Mouse (Mus musculus): ENCODE measurements around the gene Pnldc1. TPM values are rescaled to one million over a fixed set of nuclear protein-coding genes. Genes with fewer than 3 reads are reported as not detected.

The Pnldc1 gene
- polyA plus RNA-seq, 1 experiment from 2014 or later: 1.1 TPM

- 82% methylated on average over 8 of the region's 8 CpGs for WGBS
- Histone ChIP-seq H3K4me2 (no peak overlapping the region), H3K9ac (no peak overlapping the region), H3K4me1 (peaks cover 12% of the 10 kb centered on the region), H3K27ac (no peak overlapping the region), H3K36me3 (no peaks in the 10 kb centered on the region), H3K27me3 (no peaks in the 10 kb centered on the region), H3K9me3 (no peaks in the 10 kb centered on the region), H3K4me3 (no peak overlapping the region)
- no peak for ATAC-seq (ENCODE audit: borderline replicate concordance, extremely low read depth, low FRiP score, low TSS enrichment)
These were observed 60.1 kb downstream of the Pnldc1 start for GRCm38 (mm10) chr17:12849778-12850382.

GRCm38 (mm10) chr17:12847736-12848135 lies 62.3 kb downstream of the Pnldc1 start:
- Histone ChIP-seq H3K4me1 (peaks cover 12% of the 10 kb centered on the region), H3K4me2 (no peak overlapping the region), H3K27me3 (no peaks in the 10 kb centered on the region), H3K36me3 (no peaks in the 10 kb centered on the region), H3K4me3 (no peak overlapping the region), H3K9ac (no peak overlapping the region), H3K9me3 (no peaks in the 10 kb centered on the region), H3K27ac (no peak overlapping the region)
- WGBS: 54% methylated on average over 4 of the region's 4 CpGs
- ATAC-seq (ENCODE audit: borderline replicate concordance, extremely low read depth, low FRiP score, low TSS enrichment): no peak

- no peaks in the 10 kb centered on the region for H3K9me3 ChIP-seq
- H3K4me1 ChIP-seq: peaks cover 12% of the 10 kb centered on the region
- no peaks in the 10 kb centered on the region for H3K36me3 ChIP-seq
- no peak overlapping the region for H3K4me2 ChIP-seq
- no peak overlapping the region for H3K27ac ChIP-seq
- no peaks in the 10 kb centered on the region for H3K27me3 ChIP-seq
- no peak overlapping the region for H3K4me3 ChIP-seq
- 58% methylated on average over 5 of the region's 5 CpGs for WGBS
- no peak for ATAC-seq (ENCODE audit: borderline replicate concordance, extremely low read depth, low FRiP score, low TSS enrichment)
- H3K9ac ChIP-seq: no peak overlapping the region
These were observed 63.6 kb downstream of the Pnldc1 start for GRCm38 (mm10) chr17:12846474-12846873.

- no peaks in the 10 kb centered on the region for H3K9me3 ChIP-seq
- no peaks in the 10 kb centered on the region for H3K27me3 ChIP-seq
- no peak overlapping the region for H3K4me3 ChIP-seq
- peak; percentile 42; the same call in 1 of the 2 replicates for ATAC-seq (ENCODE audit: borderline replicate concordance, extremely low read depth, low FRiP score, low TSS enrichment)
- WGBS: 18% methylated on average over 5 of the region's 5 CpGs
- peaks cover 12% of the 10 kb centered on the region for H3K4me1 ChIP-seq
- H3K36me3 ChIP-seq: no peaks in the 10 kb centered on the region
- H3K27ac ChIP-seq: no peak overlapping the region
- no peak overlapping the region for H3K9ac ChIP-seq
- H3K4me2 ChIP-seq: no peak overlapping the region
These were observed 64.2 kb downstream of the Pnldc1 start for GRCm38 (mm10) chr17:12845862-12846261.

DNA sequence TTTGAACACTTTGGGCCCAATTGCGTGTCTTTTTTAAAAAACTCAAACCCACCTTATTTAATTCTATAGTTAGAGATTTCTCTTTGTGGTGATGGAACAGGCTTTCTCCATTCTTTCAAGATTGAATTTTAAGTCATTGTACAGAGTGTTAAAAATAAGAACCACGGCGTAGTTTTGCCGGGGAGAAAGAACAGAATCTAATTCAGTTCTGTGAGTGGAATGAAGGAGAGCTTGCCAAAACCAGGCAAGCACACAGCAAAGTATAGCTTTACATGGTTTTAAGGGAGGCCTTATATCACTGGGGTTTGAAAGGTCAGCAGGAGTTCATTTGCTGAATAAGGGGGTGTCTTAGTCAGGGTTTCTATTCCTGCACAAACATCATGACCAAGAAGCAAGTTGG lies 65.5 kb downstream of the Pnldc1 start:
- H3K4me1 ChIP-seq: peaks cover 12% of the 10 kb centered on the region
- H3K27ac ChIP-seq: no peak overlapping the region
- ATAC-seq (ENCODE audit: borderline replicate concordance, extremely low read depth, low FRiP score, low TSS enrichment): no peak
- no peak overlapping the region for H3K4me3 ChIP-seq
- H3K9me3 ChIP-seq: no peaks in the 10 kb centered on the region
- no peaks in the 10 kb centered on the region for H3K27me3 ChIP-seq
- H3K4me2 ChIP-seq: no peak overlapping the region
- no peak overlapping the region for H3K9ac ChIP-seq
- WGBS: 75% methylated on average over 4 of the region's 4 CpGs
- H3K36me3 ChIP-seq: no peaks in the 10 kb centered on the region

DNA sequence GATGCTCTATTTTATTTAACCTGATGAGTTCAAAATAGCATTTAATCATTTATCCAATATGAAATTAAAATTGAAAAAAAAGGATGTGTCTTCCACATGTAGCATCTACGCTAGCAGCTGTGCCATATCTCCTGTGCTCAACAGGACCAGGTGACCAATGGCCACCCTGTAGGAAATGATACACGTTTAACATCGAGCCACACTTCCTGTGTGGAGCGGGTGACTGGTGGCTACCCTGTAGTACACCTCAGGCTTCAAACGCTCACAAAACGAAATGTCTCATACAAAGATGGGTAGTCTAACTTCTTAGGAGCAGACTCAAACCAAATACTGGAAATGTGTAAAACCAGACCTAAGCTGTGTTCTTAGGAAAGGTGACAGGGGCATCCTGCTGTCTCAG lies 66.2 kb downstream of the Pnldc1 start:
- no peak overlapping the region for H3K4me2 ChIP-seq
- H3K36me3 ChIP-seq: no peaks in the 10 kb centered on the region
- WGBS: 70% methylated on average over 6 of the region's 6 CpGs
- ATAC-seq (ENCODE audit: borderline replicate concordance, extremely low read depth, low FRiP score, low TSS enrichment): no peak
- H3K9ac ChIP-seq: no peak overlapping the region
- H3K4me3 ChIP-seq: no peak overlapping the region
- peaks cover 12% of the 10 kb centered on the region for H3K4me1 ChIP-seq
- H3K27ac ChIP-seq: no peak overlapping the region
- H3K27me3 ChIP-seq: no peaks in the 10 kb centered on the region
- H3K9me3 ChIP-seq: no peaks in the 10 kb centered on the region

DNA sequence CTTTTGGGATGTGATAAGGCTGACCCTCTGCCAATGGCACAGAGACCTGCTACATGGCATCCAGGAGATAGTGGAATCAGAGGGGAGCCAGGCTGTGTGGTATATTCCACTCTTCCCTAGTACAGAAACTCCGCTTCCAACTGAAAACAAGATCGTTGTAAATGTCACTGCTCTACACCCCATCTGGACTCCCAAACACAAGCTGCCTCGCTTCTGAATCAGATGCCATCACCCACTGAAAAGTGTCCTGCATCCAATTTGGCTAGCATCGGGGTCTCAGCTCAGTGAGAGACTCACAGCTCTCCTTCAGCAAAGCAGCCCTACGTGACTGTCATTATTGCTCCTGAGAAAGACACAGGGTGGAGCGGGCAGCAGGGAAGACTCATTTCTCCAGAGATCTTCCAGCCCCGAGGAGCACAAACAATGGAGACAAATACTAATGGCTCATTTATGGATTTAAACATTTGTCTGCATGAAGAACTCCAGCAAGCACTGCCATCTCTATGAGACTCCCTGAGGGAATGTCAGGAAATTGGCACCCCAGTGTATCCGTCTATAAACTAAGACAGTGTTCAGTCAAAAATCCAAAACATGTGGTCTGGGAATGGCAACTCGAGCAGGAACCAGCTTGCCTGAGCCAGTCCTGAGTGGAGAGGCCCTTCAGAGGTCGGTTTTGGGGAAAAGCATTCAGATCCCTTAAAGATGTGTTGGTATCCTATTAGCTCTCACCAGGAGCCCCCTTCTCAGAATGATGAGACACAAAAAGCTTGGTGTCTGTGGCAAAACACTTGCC lies 70.4 kb downstream of the Pnldc1 start:
- no peak for ATAC-seq (ENCODE audit: borderline replicate concordance, extremely low read depth, low FRiP score, low TSS enrichment)
- Histone ChIP-seq H3K27me3 (no peaks in the 10 kb centered on the region), H3K4me2 (no peak overlapping the region), H3K27ac (no peak overlapping the region), H3K9me3 (no peaks in the 10 kb centered on the region), H3K4me3 (no peak overlapping the region), H3K4me1 (no peaks in the 10 kb centered on the region), H3K36me3 (no peaks in the 10 kb centered on the region), H3K9ac (no peak overlapping the region)
- 66% methylated on average over 10 of the region's 10 CpGs for WGBS

Small RNAs within 50 kb of the gene (microRNA-seq; reads per million reads assigned to microRNA genes)
- gene Gm24085: not detected

Other genes with a start within 250 kb of the Pnldc1 start
- 6.3 and 11.1 TPM in 2 replicates for gene Slc22a1, start 234.4 kb downstream of the Pnldc1 start, polyA plus RNA-seq (2015; fragmentation: Nextera tagmentation; extraction: Ambion mirVana)
- 58.4 and 62.5 TPM in 2 replicates for gene Igf2r, start 140.6 kb downstream of the Pnldc1 start, polyA plus RNA-seq (2015; fragmentation: Nextera tagmentation; extraction: Ambion mirVana)
- gene Mas1, start 42.1 kb downstream of the Pnldc1 start, polyA plus RNA-seq (2015; fragmentation: Nextera tagmentation; extraction: Ambion mirVana): 0.15 and 0.69 TPM in 2 replicates
- not detected in 2 replicates for gene Mrgprh, start 34.2 kb downstream of the Pnldc1 start, polyA plus RNA-seq (2015; fragmentation: Nextera tagmentation; extraction: Ambion mirVana)
- 394 and 401 TPM in 2 replicates for gene Tcp1, start 5.5 kb upstream of the Pnldc1 start, polyA plus RNA-seq (2015; fragmentation: Nextera tagmentation; extraction: Ambion mirVana)
- 154 and 155 TPM in 2 replicates for gene Mrpl18, start 6.1 kb upstream of the Pnldc1 start, polyA plus RNA-seq (2015; fragmentation: Nextera tagmentation; extraction: Ambion mirVana)
- gene Acat3, start 30.4 kb upstream of the Pnldc1 start, polyA plus RNA-seq (2015; fragmentation: Nextera tagmentation; extraction: Ambion mirVana): 0.60 and 0.89 TPM in 2 replicates
- gene Acat2, start 50.5 kb upstream of the Pnldc1 start, polyA plus RNA-seq (2015; fragmentation: Nextera tagmentation; extraction: Ambion mirVana): 116 and 117 TPM in 2 replicates
- 115 and 129 TPM in 2 replicates for gene Wtap, start 83.9 kb upstream of the Pnldc1 start, polyA plus RNA-seq (2015; fragmentation: Nextera tagmentation; extraction: Ambion mirVana)
- 101 and 106 TPM in 2 replicates for gene Sod2, start 96.6 kb upstream of the Pnldc1 start, polyA plus RNA-seq (2015; fragmentation: Nextera tagmentation; extraction: Ambion mirVana)
- gene Gpr31b, start 142.1 kb upstream of the Pnldc1 start, polyA plus RNA-seq (2015; fragmentation: Nextera tagmentation; extraction: Ambion mirVana): 0.26 TPM in 1 of 2 replicates, not detected in the other
- gene Tcp10b, start 150.9 kb upstream of the Pnldc1 start, polyA plus RNA-seq (2015; fragmentation: Nextera tagmentation; extraction: Ambion mirVana): not detected in 2 replicates
- not detected in 2 replicates for gene Unc93a, start 221.6 kb upstream of the Pnldc1 start, polyA plus RNA-seq (2015; fragmentation: Nextera tagmentation; extraction: Ambion mirVana)

Data from lung, embryonic 15.5 days (tissue).